Mouse (Mus musculus): Measurements from ENCODE around the gene B3galt1.

DNA sequence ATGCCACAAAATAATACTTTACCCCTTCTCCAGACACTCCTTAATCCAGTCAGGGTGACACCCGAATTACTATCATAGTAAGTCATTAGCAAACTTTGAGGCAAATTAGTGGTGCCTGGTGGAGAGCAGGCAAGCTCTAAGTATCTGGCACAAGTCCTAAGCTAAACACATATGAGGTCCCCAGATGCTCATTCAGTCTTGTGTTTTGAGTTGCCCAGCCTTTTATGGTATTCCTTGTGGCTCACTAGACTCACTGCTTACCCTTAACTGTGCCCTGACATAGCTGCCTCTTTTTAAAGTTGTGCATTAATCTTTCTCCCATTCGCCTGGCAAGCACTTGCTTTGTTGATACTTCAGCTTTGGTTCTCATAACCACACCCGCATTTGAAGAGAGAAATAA, 382.7 kb downstream of the B3galt1 start:
- TF ChIP-seq CTCF (IDR thresholded peaks at IDR 0.05; ENCODE audit: extremely low read depth, insufficient read length, insufficient replicate concordance, low read depth, low read length) (no peak), POLR2A (IDR thresholded peaks at IDR 0.05; ENCODE audit: low read depth, low read length) (no peak)
